Mouse (Mus musculus) neural tube, embryonic 14.5 days (tissue): ENCODE results near the gene Rbm42. TPM values are rescaled to one million over a fixed set of nuclear protein-coding genes. Genes with fewer than 3 reads are reported as not detected.

Experiments
- ATAC-seq: fragments of 200-750 bp; cut with Nextera tagmentation; 2 replicates; pipeline ENCODE4 v1.8.0; 2017; ENCODE audit warnings: low read depth, mild to moderate bottlenecking, moderate TSS enrichment, moderate library complexity
- H3K27ac ChIP-seq: fragments of 300-500 bp; sonication (generic); 2 replicates; pipeline ENCODE4 v1.5.1; 2014; ENCODE audit warnings: low read depth, mild to moderate bottlenecking, control low read depth, low read length, moderate library complexity, mixed read lengths
- H3K27me3 ChIP-seq: fragments of 300-500 bp; sonication (generic); 2 replicates; pipeline ENCODE4 v1.6.1; 2014; ENCODE audit warnings: low read length; ENCODE audit not compliant: control insufficient read depth, insufficient read depth
- H3K36me3 ChIP-seq: fragments of 300-500 bp; sonication (generic); 2 replicates; pipeline ENCODE4 v1.6.1; 2014; ENCODE audit warnings: low read length, mixed read lengths; ENCODE audit not compliant: control insufficient read depth, insufficient read depth
- H3K4me1 ChIP-seq: fragments of 300-500 bp; sonication (generic); 2 replicates; pipeline ENCODE4 v1.6.1; 2014; ENCODE audit warnings: low read length; ENCODE audit not compliant: control insufficient read depth, insufficient read depth
- H3K4me2 ChIP-seq: fragments of 300-500 bp; sonication (generic); 2 replicates; pipeline ENCODE4 v1.6.1; 2014; ENCODE audit warnings: mild to moderate bottlenecking, low read depth, low read length, control low read depth
- H3K4me3 ChIP-seq: fragments of 300-500 bp; sonication (generic); 2 replicates; pipeline ENCODE4 v1.5.1; 2014; ENCODE audit warnings: low read depth, low read length, control low read depth, mixed read lengths
- H3K9ac ChIP-seq: fragments of 300-500 bp; sonication (generic); replicated peaks from 2 replicates; pipeline ENCODE4 v1.6.1; 2014; ENCODE audit warnings: low read depth, mild to moderate bottlenecking, control low read depth, low read length, mixed read lengths
- H3K9me3 ChIP-seq: fragments of 300-500 bp; sonication (generic); 2 replicates; pipeline ENCODE4 v1.6.1; 2016; ENCODE audit warnings: low read length; ENCODE audit not compliant: control insufficient read depth
- WGBS: fragments of 180-500 bp; shearing (Covaris S2); extraction: QIAGEN DNeasy Blood & Tissue Kit; methylation state at CpG from one replicate; pipeline ENCODE4 v1.1.7; 2014; 5-methylcytosine and 5-hydroxymethylcytosine counted together
- polyA plus RNA-seq: library from polyadenylated mRNA; unstranded; fragments of >200 nt; fragmentation: Nextera tagmentation; extraction: Ambion mirVana; gene quantifications from 2 replicates; pipeline ENCODE4 v1.2.1, GENCODE M21; 2014

The Rbm42 gene
- polyA plus RNA-seq, 1 experiment from 2014 or later, result 98.3 TPM

- peak within 1 kb of the TSS; percentile 46; the same call in 1 of the 2 replicates for H3K27ac ChIP-seq
- no peaks in the 10 kb centered on the region for H3K9me3 ChIP-seq
- peak within 1 kb of the TSS; percentile 66 for H3K4me3 ChIP-seq
- WGBS, result 2% methylated on average over 44 of the region's 44 CpGs
- peaks cover 24% of the 10 kb centered on the region for H3K36me3 ChIP-seq
- peak within 1 kb of the TSS; percentile 51 for H3K4me2 ChIP-seq
- H3K9ac ChIP-seq, result peak within 1 kb of the TSS; percentile 69
- H3K27me3 ChIP-seq, result no peaks in the 10 kb centered on the region
- H3K4me1 ChIP-seq, result peaks cover 9% of the 10 kb centered on the region; the same call in 1 of the 2 replicates
- ATAC-seq, result peak; percentile 94
Observed at GRCm38 (mm10) chr7:30625530-30626384, 24.4 kb downstream of the Rbm42 start, which contains the start of gene Cox6b1. Gene Cox6b1 (minus strand): TSS chr7:30626151.

- H3K9me3 ChIP-seq, result no peaks in the 10 kb centered on the region
- H3K4me3 ChIP-seq, result no peak overlapping the region
- no peak overlapping the region for H3K27ac ChIP-seq
- H3K9ac ChIP-seq, result no peak overlapping the region
- peaks cover 46% of the 10 kb centered on the region for H3K36me3 ChIP-seq
- ATAC-seq, result no peak
- H3K27me3 ChIP-seq, result no peaks in the 10 kb centered on the region
- no peak overlapping the region for H3K4me2 ChIP-seq
- H3K4me1 ChIP-seq, result no peaks in the 10 kb centered on the region
- 92% methylated on average over 3 of the region's 3 CpGs for WGBS
Observed at GRCm38 (mm10) chr7:30619202-30619601, 30.9 kb downstream of the Rbm42 start.

GRCm38 (mm10) chr7:30618658-30619057, 31.5 kb downstream of the Rbm42 start:
- H3K27me3 ChIP-seq, result no peaks in the 10 kb centered on the region
- no peak overlapping the region for H3K4me3 ChIP-seq
- H3K9ac ChIP-seq, result no peak overlapping the region
- no peak overlapping the region for H3K4me2 ChIP-seq
- peaks cover 44% of the 10 kb centered on the region for H3K36me3 ChIP-seq
- no peaks in the 10 kb centered on the region for H3K4me1 ChIP-seq
- no peak for ATAC-seq
- H3K27ac ChIP-seq, result no peak overlapping the region
- H3K9me3 ChIP-seq, result no peaks in the 10 kb centered on the region
- 96% methylated on average over 9 of the region's 9 CpGs for WGBS

- Histone ChIP-seq H3K27ac (no peak overlapping the region), H3K27me3 (no peaks in the 10 kb centered on the region), H3K4me3 (no peak overlapping the region), H3K9ac (no peak overlapping the region), H3K9me3 (no peaks in the 10 kb centered on the region), H3K4me1 (no peaks in the 10 kb centered on the region), H3K4me2 (no peak overlapping the region), H3K36me3 (peaks cover 22% of the 10 kb centered on the region)
- 56% methylated on average over 5 of the region's 5 CpGs for WGBS
- no peak for ATAC-seq
Observed at GRCm38 (mm10) chr7:30615049-30615760, 34.9 kb downstream of the Rbm42 start.

- WGBS, result 89% methylated on average over 2 of the region's 2 CpGs
- Histone ChIP-seq H3K27ac (no peak overlapping the region), H3K4me3 (no peak overlapping the region), H3K9me3 (no peaks in the 10 kb centered on the region), H3K4me1 (no peaks in the 10 kb centered on the region), H3K9ac (no peak overlapping the region), H3K27me3 (no peaks in the 10 kb centered on the region), H3K36me3 (peaks cover 22% of the 10 kb centered on the region), H3K4me2 (no peak overlapping the region)
- no peak for ATAC-seq
Observed at GRCm38 (mm10) chr7:30614454-30614853, 35.7 kb downstream of the Rbm42 start.

GRCm38 (mm10) chr7:30613529-30614112, 36.5 kb downstream of the Rbm42 start:
- Histone ChIP-seq H3K9ac (no peak overlapping the region), H3K9me3 (no peaks in the 10 kb centered on the region), H3K4me3 (no peak overlapping the region), H3K27ac (no peak overlapping the region), H3K27me3 (no peaks in the 10 kb centered on the region), H3K36me3 (peaks cover 19% of the 10 kb centered on the region), H3K4me1 (no peaks in the 10 kb centered on the region), H3K4me2 (no peak overlapping the region)
- ATAC-seq, result no peak
- WGBS, result 23% methylated on average over 14 of the region's 14 CpGs

- H3K4me1 ChIP-seq, result no peaks in the 10 kb centered on the region
- no peak within 1 kb of the TSS for H3K9ac ChIP-seq
- peaks cover 15% of the 10 kb centered on the region for H3K36me3 ChIP-seq
- WGBS, result 68% methylated on average over 8 of the region's 8 CpGs
- no peak for ATAC-seq
- H3K4me2 ChIP-seq, result no peak within 1 kb of the TSS
- H3K4me3 ChIP-seq, result no peak within 1 kb of the TSS
- no peak within 1 kb of the TSS for H3K27ac ChIP-seq
- H3K9me3 ChIP-seq, result no peaks in the 10 kb centered on the region
- H3K27me3 ChIP-seq, result no peaks in the 10 kb centered on the region
Observed at GRCm38 (mm10) chr7:30612654-30613402, 37.3 kb downstream of the Rbm42 start, which contains the start of gene Upk1a. Gene Upk1a (minus strand): TSS chr7:30612847.

- 58% methylated on average over 7 of the region's 7 CpGs for WGBS
Observed at GRCm38 (mm10) chr7:30610043-30610442, 40.1 kb downstream of the Rbm42 start.

More at GRCm38 (mm10) chr7:30610043-30610442, 40.1 kb downstream of the Rbm42 start:
- Histone ChIP-seq H3K4me1 (no peaks in the 10 kb centered on the region), H3K9me3 (no peaks in the 10 kb centered on the region), H3K9ac (no peak overlapping the region), H3K27ac (no peak overlapping the region), H3K4me3 (no peak overlapping the region), H3K36me3 (no peaks in the 10 kb centered on the region), H3K27me3 (no peaks in the 10 kb centered on the region), H3K4me2 (no peak overlapping the region)
- ATAC-seq, result no peak
